Mouse (Mus musculus): ENCODE measurements around the gene Dlx3.

- TF ChIP-seq CTCF (IDR thresholded peaks at IDR 0.05; ENCODE audit: control insufficient read depth, insufficient read depth, insufficient read length) = no peak
- TF ChIP-seq USF1 (IDR thresholded peaks at IDR 0.05; ENCODE audit: low read depth) = peak; percentile 94
Measured at GRCm38 (mm10) chr11:95088857-95089779, 30.8 kb upstream of the Dlx3 start.

Data from C2C12 (cell line).